Mouse (Mus musculus): Measurements from ENCODE around the gene Tmem82.

The Tmem82 gene

DNA sequence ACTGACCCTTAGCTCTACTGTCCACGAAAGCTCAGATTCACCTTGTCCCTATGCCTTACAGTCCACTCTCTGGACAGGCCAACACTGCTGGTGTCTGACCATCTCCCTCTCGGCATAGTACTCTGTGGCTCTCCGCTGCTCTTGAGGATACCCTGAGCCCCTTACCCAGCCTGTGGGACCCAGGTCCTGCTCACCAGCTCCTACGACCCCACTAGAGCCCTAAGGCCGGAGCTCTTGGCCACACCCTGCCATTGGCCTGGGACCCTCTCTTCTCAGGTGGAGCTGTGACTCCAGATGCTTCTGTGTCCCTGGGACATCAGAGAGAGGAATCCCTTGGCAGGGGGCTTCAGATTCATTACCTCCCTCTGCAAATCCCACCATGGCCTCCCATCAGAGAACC lies 13.0 kb downstream of the Tmem82 start:
- no peak for DNase-seq

GRCm38 (mm10) chr4:141604493-141604892 lies 13.9 kb downstream of the Tmem82 start:
- no peak for DNase-seq

GRCm38 (mm10) chr4:141603921-141604320 lies 14.5 kb downstream of the Tmem82 start:
- no peak for DNase-seq

DNA sequence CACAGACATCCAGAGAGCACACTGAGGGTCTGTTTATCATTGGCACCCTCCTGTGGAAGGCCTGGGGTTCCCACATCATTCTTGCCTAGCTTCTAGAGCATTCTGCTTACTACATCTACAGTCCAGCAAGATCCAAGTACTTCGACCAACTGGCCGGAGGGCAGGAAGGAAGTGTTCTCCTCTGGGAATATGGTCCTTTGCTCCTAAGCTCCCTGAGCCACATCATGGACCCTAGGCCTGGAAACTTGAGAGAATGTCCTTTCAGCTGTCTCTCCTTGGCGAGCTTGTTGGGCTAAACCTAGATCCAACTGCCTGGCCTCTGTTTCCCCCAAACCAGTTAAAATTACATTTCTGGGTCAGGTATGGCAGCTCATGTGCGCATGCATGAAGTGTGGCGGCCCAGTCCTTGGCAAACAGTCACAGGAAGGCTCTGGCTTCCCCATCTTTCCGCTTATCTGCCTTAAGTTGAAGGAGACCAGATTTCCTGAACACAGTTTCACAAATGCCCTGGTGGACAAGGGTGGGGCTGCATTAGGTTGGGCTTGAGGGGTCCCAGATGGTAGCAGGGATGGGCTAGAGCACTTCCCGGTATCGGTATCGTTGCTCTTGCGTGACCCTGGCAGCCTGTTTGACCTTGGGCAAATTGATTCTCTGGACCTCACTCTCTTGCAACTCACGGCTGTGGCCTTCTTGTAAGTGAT lies 15.8 kb downstream of the Tmem82 start:
- DNase-seq = no peak

GRCm38 (mm10) chr4:141601148-141601862 lies 17.1 kb downstream of the Tmem82 start:
- no peak for DNase-seq

DNA sequence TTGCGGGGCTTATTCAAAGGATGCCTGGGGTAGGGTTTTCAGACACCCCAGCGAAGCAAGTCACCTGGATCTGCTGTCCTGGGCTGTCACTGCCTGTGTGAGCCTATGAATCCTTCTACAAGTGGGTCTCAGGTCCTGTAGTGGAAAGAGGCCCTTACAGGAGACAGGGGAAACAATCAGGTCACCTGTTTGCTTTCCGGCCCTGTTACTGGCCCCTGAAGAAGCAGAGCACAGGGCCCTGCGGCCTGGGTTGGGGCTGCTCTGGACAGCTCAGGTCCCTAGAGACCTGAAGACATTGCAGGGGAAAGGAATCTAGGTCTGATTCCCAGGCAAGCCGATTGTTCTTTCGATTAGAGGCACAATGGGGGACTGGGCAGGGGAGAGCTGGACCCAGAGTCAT lies 18.1 kb downstream of the Tmem82 start:
- DNase-seq = no peak

DNA sequence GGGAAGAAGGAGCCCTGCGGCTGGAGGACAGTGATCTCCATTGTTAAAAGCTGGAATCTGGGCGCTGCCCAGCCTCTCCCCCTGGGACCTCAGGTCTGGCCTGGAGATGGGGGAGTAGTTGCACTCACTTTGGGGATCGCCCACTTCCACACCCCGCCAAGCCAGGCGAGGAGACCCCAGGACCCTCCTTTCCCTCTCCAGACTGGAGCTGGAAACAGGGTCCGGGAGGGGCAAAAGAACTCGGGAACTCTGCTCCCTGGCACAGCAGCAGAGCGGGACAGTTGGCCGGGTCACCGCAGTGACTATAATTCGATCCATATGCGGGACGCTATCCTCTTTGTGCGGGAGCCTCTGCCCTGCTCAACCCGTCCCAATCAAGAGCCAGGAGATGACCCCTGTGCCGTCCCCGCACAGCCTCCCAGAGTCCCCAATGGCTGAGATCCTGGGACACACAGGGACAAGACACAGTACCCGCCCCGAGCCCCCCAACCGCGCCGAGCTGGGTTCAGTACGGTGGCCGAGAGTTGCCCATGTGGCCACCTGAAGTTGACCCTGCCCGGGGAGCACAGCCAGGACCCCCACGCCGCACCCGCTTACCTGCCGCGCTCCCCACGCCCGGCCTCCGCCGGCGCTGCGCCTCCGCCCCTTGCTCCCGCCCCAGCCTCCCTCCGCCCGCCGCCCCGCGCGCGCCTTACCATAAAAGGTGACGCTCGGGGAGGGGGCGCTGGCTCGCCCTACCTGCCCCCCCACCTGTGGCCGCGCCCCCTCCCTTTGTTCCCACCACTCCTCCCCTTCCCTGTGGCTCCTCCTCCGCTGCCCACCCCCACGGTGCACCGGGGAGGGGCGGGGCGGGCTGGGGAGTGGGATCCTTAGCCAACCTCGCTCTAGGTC lies 18.9 kb downstream of the Tmem82 start:
- no peak for DNase-seq

GRCm38 (mm10) chr4:141598894-141599250 lies 19.6 kb downstream of the Tmem82 start:
- no peak for DNase-seq

- DNase-seq = no peak
Measured at GRCm38 (mm10) chr4:141598199-141598893, 20.1 kb downstream of the Tmem82 start.

DNA sequence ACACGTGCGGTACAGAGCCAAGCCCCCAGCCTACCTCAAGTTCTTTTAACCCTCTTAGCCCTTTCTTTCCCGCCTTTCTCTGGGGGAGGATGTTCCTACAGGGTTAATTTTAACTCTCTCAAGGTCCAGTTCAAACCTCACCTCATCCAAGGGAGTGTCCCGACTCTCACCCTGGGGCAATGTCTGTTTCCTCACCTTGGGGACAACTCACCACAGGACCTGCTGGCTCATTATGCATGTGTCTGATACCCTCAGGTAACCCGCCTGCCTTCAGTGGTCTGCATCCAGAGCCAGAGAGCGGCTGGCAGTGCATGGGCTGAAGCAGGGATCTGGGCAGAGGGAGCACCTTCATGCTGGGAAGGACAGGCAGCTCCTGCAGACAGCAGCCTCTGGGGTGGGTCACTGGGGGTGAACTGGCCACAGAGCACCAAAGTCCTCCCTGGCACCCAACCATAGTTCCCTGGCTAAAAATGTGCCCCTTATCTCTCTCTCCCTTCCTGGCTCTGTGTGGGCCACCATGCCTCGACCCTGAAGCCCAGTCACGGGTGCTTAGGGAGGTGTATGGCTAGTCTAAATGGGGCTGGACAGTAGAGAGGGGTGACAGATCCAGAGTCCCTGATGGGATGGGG lies 21.6 kb downstream of the Tmem82 start:
- no peak for DNase-seq

DNA sequence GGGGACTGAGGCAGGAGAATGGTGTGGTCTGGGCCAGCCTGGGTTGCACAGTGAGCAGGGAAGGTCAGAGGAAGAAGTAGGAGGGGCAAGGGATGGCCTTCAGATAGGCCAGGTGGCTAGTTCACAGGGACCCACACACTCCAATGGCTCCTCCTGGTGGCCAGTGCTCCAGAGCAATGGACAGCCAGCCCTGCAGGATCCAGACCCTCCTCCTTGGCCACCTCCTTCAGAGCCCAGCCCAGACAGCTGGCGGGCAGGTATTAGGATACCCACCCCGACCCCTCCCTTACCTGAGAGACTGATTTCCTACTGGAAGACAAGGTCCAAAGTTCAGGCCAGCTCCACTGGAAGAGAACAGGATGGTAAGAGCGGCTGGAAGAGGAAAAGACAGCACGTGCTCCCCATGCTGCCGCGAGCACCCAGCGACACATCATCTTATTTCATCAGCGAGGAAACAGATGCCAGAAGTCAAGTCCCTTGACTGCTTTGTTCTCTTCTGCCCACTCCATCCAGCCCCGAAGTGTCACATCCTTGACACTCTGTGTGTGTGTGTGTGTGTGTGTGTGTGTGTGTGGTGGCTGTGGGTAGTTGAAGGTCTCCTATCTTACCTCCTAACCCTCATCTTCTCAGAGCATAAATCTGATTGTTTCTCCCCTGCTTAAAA lies 22.7 kb downstream of the Tmem82 start:
- DNase-seq = no peak

DNA sequence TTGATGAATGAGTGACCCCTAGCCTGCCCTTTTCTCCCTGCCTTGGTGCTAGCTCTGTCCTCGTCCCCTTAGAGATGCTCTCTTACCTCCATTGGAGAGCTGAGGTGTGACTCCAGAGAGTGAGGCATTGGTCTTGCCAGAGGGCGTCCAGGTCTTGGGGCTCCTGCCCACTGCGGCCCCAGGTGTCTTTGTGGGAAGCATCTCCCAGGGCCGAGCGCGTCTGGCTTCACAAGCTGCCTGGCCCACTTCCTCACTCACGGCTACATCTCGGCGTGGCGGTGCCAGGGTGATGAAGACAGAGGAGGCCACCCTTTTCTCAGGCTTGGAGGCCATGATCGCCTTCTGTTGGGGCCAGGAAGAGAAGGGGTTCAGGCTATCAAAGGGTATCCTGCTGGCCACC lies 23.3 kb downstream of the Tmem82 start:
- DNase-seq = no peak

DNA sequence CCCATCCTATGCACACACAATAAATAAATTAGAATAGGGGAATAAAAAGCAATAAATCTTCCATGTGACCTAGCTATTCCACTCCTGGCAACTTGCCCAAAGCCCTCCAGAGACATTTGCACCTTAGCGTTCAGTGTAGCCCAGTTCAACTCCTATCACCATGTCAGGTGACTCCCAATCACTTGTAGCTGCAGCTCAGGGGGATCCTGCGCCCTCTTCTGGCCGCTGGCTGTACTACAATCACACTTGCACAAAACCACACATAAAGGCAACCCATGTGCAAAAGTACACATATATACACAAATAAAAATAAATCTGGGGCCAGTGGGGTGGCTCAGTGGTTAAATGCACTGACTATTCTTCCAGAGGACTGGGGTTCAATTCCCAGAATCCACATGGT lies 26.9 kb downstream of the Tmem82 start:
- peak; percentile 39 to 49 for DNase-seq

- no peak for DNase-seq
Measured at GRCm38 (mm10) chr4:141583919-141584318, 34.5 kb downstream of the Tmem82 start.

- DNase-seq = no peak
Measured at GRCm38 (mm10) chr4:141581051-141581450, 37.4 kb downstream of the Tmem82 start.

DNA sequence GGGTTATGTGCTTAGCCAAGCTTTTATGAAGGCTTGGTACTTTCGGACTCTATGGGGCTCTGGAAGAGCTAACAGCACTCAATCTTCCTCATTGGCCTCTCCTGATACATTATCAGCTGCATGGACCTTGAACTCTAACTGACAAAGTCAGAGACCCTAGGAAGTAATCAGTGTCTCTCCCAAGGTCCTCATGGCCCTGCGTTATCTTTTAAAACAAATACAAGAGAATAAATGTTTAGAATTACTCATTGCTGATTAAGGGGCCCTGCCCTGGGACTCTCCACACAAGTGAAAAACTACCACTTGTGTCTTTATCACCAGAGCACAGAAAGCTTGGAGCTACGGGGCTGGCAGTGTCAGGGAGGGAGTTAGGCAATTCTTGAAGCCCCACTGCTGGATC lies 39.6 kb downstream of the Tmem82 start:
- no peak for DNase-seq

GRCm38 (mm10) chr4:141576877-141577276 lies 41.6 kb downstream of the Tmem82 start:
- DNase-seq = no peak

DNA sequence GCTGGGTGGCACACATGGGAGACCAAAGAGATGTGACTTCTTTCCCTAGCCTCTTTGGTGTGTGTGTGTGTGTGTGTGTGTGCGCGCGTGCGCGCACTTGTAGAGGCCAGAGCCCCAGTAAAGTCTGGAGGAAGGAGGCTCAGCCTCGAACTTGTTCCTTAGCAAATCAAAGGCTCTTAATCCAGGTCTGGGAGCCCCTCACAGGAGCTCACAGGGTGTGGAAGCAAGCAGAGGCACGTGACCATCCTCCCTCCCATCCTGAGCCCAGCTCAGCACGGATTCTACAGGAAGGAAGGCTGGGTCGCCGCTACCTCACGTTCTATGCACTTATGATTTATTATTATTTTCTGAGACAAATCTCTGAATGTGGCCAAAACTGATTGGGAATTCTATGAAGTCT lies 42.0 kb downstream of the Tmem82 start:
- DNase-seq = no peak

GRCm38 (mm10) chr4:141574789-141575702 lies 43.4 kb downstream of the Tmem82 start:
- peak; percentile 78 to 83 for DNase-seq

GRCm38 (mm10) chr4:141573359-141573966 lies 45.0 kb downstream of the Tmem82 start:
- no peak for DNase-seq
